Mouse (Mus musculus) kidney, embryonic 16.5 days (tissue): ENCODE results near the gene Plekhf1. TPM values are rescaled to one million over a fixed set of nuclear protein-coding genes. Genes with fewer than 3 reads are reported as not detected.

Source experiments
- ATAC-seq: fragments of 200-750 bp; cut with Nextera tagmentation; 2 replicates; pipeline ENCODE4 v1.8.0; 2017; ENCODE audit warnings: moderate TSS enrichment; ENCODE audit not compliant: low FRiP score, low TSS enrichment
- H3K27ac ChIP-seq: fragments of 300-500 bp; sonication (generic); 2 replicates; pipeline ENCODE4 v1.5.1; 2014; ENCODE audit warnings: low read length
- H3K27me3 ChIP-seq: fragments of 300-500 bp; sonication (generic); 2 replicates; pipeline ENCODE4 v1.6.1; 2014; ENCODE audit warnings: low read length, control low read depth, mixed read lengths; ENCODE audit not compliant: insufficient read depth
- H3K36me3 ChIP-seq: fragments of 300-500 bp; sonication (generic); 2 replicates; pipeline ENCODE4 v1.6.1; 2014; ENCODE audit warnings: low read length, control low read depth, mixed read lengths; ENCODE audit not compliant: insufficient read depth
- H3K4me1 ChIP-seq: fragments of 300-500 bp; sonication (generic); 2 replicates; pipeline ENCODE4 v1.6.1; 2014; ENCODE audit warnings: low read length, control low read depth, mixed read lengths; ENCODE audit not compliant: insufficient read depth
- H3K4me2 ChIP-seq: fragments of 300-500 bp; sonication (generic); replicated peaks from 2 replicates; pipeline ENCODE4 v1.6.1; 2014; ENCODE audit warnings: low read depth, low read length
- H3K4me3 ChIP-seq: fragments of 300-500 bp; sonication (generic); 2 replicates; pipeline ENCODE4 v1.5.1; 2014; ENCODE audit warnings: mild to moderate bottlenecking, low read length
- H3K9ac ChIP-seq: fragments of 300-500 bp; sonication (generic); replicated peaks from 2 replicates; pipeline ENCODE4 v1.6.1; 2014; ENCODE audit warnings: low read length
- H3K9me3 ChIP-seq: fragments of 300-500 bp; sonication (generic); 2 replicates; pipeline ENCODE4 v1.6.1; 2016; ENCODE audit warnings: low read length, control low read depth
- WGBS: fragments of 180-500 bp; shearing (Covaris S2); extraction: QIAGEN DNeasy Blood & Tissue Kit; methylation state at CpG from one replicate; pipeline ENCODE4 v1.1.7; 2014; 5-methylcytosine and 5-hydroxymethylcytosine counted together
- polyA plus RNA-seq: library from polyadenylated mRNA; unstranded; fragments of >200 nt; fragmentation: Nextera tagmentation; extraction: Ambion mirVana; gene quantifications from 2 replicates; pipeline ENCODE4 v1.2.1, GENCODE M21; 2015

Plekhf1 gene
- 5.9 and 6.3 TPM in 2 replicates for polyA plus RNA-seq

GRCm38 (mm10) chr7:38227900-38228298 is at the start of gene Plekhf1:
Gene Plekhf1 (minus strand): TSS chr7:38228016.
- H3K27ac ChIP-seq = peak within 1 kb of the TSS; percentile 85
- peaks cover 8% of the 10 kb centered on the region for H3K4me1 ChIP-seq
- peak; percentile 94 for ATAC-seq
- no peaks in the 10 kb centered on the region for H3K36me3 ChIP-seq
- H3K4me2 ChIP-seq = peak within 1 kb of the TSS; percentile 67
- H3K9ac ChIP-seq = peak within 1 kb of the TSS; percentile 71
- H3K9me3 ChIP-seq = no peaks in the 10 kb centered on the region
- WGBS = under 1% methylated on average over 36 of the region's 36 CpGs
- peak within 1 kb of the TSS; percentile 67 for H3K4me3 ChIP-seq
- no peaks in the 10 kb centered on the region for H3K27me3 ChIP-seq

DNA sequence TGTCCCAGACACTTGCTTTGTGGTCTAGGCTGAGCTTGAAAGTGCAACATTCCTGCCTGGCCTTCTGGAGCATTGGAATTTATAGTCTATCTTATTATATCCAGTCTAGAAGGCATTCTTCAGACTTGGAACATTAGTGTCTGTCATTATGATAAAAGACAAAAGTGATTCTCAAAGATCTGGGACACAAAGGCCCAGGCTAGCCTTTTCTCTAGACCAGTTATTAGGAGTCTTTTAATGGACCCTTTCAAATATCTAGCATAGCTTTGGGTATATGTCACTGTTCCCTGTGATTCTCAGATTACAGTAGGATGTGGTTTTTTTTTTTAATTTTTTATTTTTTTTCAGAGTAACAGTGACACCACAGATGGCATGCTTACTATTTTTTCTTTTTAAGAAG is 44.7 kb upstream of the Plekhf1 start:
- H3K4me2 ChIP-seq = no peak overlapping the region
- no peak overlapping the region for H3K4me3 ChIP-seq
- ATAC-seq = no peak
- peaks cover 10% of the 10 kb centered on the region; the same call in 1 of the 2 replicates for H3K36me3 ChIP-seq
- H3K27ac ChIP-seq = no peak overlapping the region
- H3K9ac ChIP-seq = no peak overlapping the region
- no peaks in the 10 kb centered on the region for H3K9me3 ChIP-seq
- H3K4me1 ChIP-seq = peaks cover 12% of the 10 kb centered on the region
- no peaks in the 10 kb centered on the region for H3K27me3 ChIP-seq

DNA sequence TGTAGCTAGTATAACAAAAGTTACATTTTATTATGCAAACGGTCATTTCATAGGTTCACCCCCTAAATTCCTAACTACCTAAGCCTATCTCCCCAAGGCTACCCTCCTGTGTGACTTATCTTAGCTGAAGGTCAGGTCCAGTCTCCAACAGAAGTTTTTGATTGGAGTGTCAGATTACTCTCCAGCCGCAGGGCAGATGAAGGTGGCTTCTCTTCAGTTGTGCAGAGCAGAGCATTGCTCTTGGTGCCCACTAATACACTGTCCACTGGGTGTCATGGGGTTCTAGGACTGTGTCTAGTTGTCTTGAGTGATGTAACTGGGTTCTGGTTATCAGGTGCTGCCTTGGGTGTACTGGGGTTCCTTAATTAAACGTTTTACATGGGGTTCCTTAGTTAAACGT is 44.0 kb upstream of the Plekhf1 start:
- WGBS = 15% methylated on average over 4 of the region's 4 CpGs
- H3K9me3 ChIP-seq = no peaks in the 10 kb centered on the region
- no peaks in the 10 kb centered on the region for H3K27me3 ChIP-seq
- H3K4me2 ChIP-seq = peak overlapping the region; percentile 80
- H3K4me3 ChIP-seq = peak overlapping the region; percentile 56
- ATAC-seq = no peak
- no peak overlapping the region for H3K27ac ChIP-seq
- H3K36me3 ChIP-seq = peaks cover 10% of the 10 kb centered on the region; the same call in 1 of the 2 replicates
- peak overlapping the region; percentile 79 for H3K9ac ChIP-seq
- peaks cover 12% of the 10 kb centered on the region for H3K4me1 ChIP-seq

GRCm38 (mm10) chr7:38271511-38271811 is 43.6 kb upstream of the Plekhf1 start:
- WGBS = under 1% methylated on average over 11 of the region's 11 CpGs
- peak overlapping the region; percentile 80 for H3K4me2 ChIP-seq
- peaks cover 10% of the 10 kb centered on the region; the same call in 1 of the 2 replicates for H3K36me3 ChIP-seq
- H3K27me3 ChIP-seq = no peaks in the 10 kb centered on the region
- no peaks in the 10 kb centered on the region for H3K9me3 ChIP-seq
- no peak for ATAC-seq
- H3K4me1 ChIP-seq = peaks cover 12% of the 10 kb centered on the region
- H3K9ac ChIP-seq = peak overlapping the region; percentile 79
- peak overlapping the region; percentile 56 for H3K4me3 ChIP-seq
- peak overlapping the region; percentile 5; the same call in 1 of the 2 replicates for H3K27ac ChIP-seq

- no peaks in the 10 kb centered on the region for H3K9me3 ChIP-seq
- H3K27ac ChIP-seq = peak within 1 kb of the TSS; percentile 5; the same call in 1 of the 2 replicates
- H3K4me2 ChIP-seq = peak within 1 kb of the TSS; percentile 80
- peak; percentile 97 for ATAC-seq
- WGBS = under 1% methylated on average over 38 of the region's 38 CpGs
- H3K4me1 ChIP-seq = peaks cover 12% of the 10 kb centered on the region
- H3K36me3 ChIP-seq = peaks cover 15% of the 10 kb centered on the region
- H3K9ac ChIP-seq = peak within 1 kb of the TSS; percentile 79
- no peaks in the 10 kb centered on the region for H3K27me3 ChIP-seq
- peak within 1 kb of the TSS; percentile 56 for H3K4me3 ChIP-seq
These were observed 43.1 kb upstream of the Plekhf1 start, which contains the start of gene Pop4 for GRCm38 (mm10) chr7:38270703-38271510. Gene Pop4 (minus strand): TSS chr7:38271423.

DNA sequence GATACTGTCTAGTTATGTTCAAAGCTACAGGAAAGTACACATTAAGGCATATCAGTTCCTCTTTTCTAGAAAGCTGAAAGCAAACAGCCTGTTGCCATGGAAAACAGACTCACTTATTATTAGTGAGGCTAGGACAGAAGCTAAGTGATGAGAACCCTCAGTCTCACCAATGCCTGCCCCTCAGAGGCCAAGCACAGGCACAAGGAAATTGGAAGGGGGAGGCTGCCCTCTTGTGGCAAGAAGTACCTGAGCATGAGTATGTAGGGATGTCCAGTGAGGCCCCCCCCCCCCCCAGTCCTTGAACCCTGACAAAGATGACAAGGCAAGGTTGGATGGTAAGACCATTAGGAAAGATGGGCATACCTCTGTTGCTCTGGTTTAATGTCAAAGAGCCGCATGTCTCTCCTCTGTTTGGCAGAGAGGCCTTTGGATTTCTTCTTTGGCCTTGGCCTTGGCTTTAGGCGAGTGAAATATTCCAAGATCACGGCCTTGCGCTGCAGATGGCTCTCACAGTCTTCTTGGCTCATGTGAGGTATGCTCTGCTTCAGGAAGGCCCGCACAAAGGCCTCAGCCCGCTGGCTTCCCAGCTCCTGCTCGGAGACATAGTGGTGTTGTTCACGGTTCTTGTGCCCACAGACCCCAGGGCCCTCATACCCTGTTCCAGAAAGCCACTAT is 39.3 kb upstream of the Plekhf1 start:
- no peaks in the 10 kb centered on the region for H3K9me3 ChIP-seq

GRCm38 (mm10) chr7:38262406-38262805 is 34.6 kb upstream of the Plekhf1 start:
- no peak overlapping the region for H3K4me3 ChIP-seq
- ATAC-seq = no peak
- H3K4me1 ChIP-seq = no peaks in the 10 kb centered on the region
- no peak overlapping the region for H3K27ac ChIP-seq
- no peaks in the 10 kb centered on the region for H3K27me3 ChIP-seq
- H3K36me3 ChIP-seq = peaks cover 45% of the 10 kb centered on the region
- H3K9ac ChIP-seq = no peak overlapping the region
- WGBS = 92% methylated on average over 5 of the region's 5 CpGs
- no peak overlapping the region for H3K4me2 ChIP-seq
- H3K9me3 ChIP-seq = no peaks in the 10 kb centered on the region

More for the DNA sequence above, 39.3 kb upstream of the Plekhf1 start:
- Histone ChIP-seq H3K36me3 (peaks cover 52% of the 10 kb centered on the region), H3K4me3 (no peak overlapping the region), H3K9ac (no peak overlapping the region), H3K27ac (no peak overlapping the region), H3K4me2 (no peak overlapping the region), H3K27me3 (no peaks in the 10 kb centered on the region), H3K4me1 (peaks cover 12% of the 10 kb centered on the region)
- ATAC-seq = no peak
- WGBS = 93% methylated on average over 8 of the region's 8 CpGs

DNA sequence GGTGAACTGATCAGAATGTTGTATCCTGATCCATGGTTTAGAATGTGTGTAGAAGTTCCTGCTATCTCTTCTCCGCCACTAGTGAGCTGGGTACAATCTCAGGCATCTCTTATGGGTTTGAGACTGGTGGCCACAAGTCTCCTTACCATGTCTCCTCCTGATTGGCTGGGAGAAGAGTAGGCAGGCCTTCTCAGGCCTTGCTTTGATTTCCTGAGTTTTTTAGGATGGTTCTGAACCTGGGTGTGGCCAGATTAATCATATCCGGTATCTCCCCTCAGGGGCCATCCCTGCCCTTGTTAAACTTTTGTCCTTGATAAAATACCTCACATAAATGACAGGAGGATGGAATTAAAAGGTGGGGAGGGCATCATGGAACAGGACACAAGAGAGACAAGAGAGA is 31.8 kb upstream of the Plekhf1 start:
- H3K27ac ChIP-seq = no peak overlapping the region
- 82% methylated on average over 2 of the region's 2 CpGs for WGBS
- H3K4me3 ChIP-seq = no peak overlapping the region
- no peaks in the 10 kb centered on the region for H3K9me3 ChIP-seq
- no peaks in the 10 kb centered on the region for H3K27me3 ChIP-seq
- H3K36me3 ChIP-seq = peaks cover 28% of the 10 kb centered on the region
- no peak for ATAC-seq
- no peak overlapping the region for H3K4me2 ChIP-seq
- H3K4me1 ChIP-seq = no peaks in the 10 kb centered on the region
- H3K9ac ChIP-seq = no peak overlapping the region

DNA sequence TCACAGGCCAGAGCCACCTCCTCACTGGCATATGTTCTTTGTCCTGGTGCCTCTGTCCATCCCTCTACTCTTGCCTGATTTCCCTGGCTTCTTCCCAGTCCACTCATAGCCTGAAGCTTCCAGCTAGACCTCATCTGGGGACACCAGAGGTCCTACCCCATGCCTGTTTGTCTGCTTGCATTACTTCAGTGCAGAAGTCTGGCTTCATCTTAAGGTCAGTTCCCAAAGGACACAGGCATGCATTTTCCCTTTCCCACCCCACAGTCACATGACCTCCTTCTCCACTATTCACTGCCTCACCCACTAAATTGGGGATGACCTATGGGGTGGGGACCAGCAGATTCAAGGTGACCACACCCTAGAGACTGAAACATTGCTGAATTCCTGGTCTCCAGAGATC is 25.6 kb upstream of the Plekhf1 start:
- Histone ChIP-seq H3K4me2 (no peak overlapping the region), H3K27ac (no peak overlapping the region), H3K4me3 (no peak overlapping the region), H3K4me1 (no peaks in the 10 kb centered on the region), H3K9me3 (no peaks in the 10 kb centered on the region), H3K9ac (no peak overlapping the region), H3K27me3 (no peaks in the 10 kb centered on the region), H3K36me3 (no peaks in the 10 kb centered on the region)
- no peak for ATAC-seq
